Mouse (Mus musculus) embryo, embryonic 11.5 days (tissue): ENCODE measurements around the gene Mgat4a.

Experiments
- DNase-seq: peaks from one replicate; pipeline ENCODE4 v3.0.0-alpha.2; 2012; ENCODE audit warnings: low read depth, low spot score

Mgat4a gene

DNA sequence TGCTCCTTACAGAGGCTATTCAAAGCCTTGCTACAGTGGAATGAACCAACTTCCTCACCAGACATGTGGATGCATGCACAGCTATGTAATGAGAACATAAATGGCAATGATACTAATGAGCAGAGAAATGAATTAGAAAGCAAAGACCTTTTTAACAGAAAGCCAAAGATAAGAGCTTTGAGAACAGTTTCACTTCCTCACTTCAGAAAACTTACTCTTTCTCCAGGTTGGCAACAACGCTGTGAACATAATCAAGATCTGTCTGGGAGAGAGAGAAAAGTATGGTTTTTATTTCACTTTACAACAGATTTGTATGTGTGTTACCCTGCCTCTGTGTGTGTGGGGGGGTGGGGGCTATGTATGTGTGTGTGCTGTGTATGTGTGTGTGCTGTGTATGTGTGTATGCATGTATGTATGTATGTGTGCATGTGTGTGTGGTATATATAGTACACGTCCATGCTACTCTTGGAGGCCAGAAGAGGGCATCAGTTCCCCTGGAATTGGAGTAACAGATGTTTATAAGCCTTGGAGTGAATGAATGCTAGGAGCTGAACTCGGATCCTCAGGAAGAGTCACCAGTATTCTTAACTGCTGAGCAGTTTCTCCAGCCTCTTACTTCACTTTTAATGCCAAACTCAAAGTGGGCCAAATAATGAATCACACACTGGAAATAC, 74.4 kb downstream of the Mgat4a start:
- no peak for DNase-seq

DNA sequence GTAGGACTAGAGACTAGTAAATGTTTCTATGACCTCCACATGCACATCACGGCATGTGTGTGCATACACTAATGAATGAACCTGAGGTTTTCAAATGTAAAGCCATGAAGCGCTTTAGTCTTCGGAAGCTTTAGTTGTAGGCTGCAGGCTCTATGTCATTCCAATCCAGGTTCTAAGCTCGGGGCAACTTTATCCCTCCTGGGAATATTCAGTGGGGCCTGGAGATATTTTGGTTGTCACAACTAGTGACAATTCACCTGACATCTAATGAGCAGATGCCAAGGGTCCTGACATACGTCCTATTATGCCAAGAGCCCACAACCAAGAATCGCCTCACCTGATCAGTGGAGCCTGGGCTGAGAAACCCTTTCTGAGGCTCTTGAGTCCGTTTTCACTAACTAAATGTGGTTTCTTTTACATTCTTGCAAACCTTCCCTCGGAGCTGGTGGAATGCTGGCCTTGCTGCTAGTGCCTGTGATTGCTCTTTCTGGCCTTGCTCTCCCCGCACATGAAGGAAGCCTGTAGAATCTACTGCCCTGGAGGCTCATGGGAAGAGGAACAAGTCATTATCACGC, 75.9 kb downstream of the Mgat4a start:
- no peak for DNase-seq

- DNase-seq: no peak
Observed at GRCm38 (mm10) chr1:37457546-37457945, 83.3 kb downstream of the Mgat4a start.

GRCm38 (mm10) chr1:37451270-37451669, 89.5 kb downstream of the Mgat4a start:
- no peak for DNase-seq

- no peak for DNase-seq
Observed at GRCm38 (mm10) chr1:37448361-37449095, 92.3 kb downstream of the Mgat4a start.

- no peak for DNase-seq
Observed at GRCm38 (mm10) chr1:37442848-37443835, 97.7 kb downstream of the Mgat4a start.

DNA sequence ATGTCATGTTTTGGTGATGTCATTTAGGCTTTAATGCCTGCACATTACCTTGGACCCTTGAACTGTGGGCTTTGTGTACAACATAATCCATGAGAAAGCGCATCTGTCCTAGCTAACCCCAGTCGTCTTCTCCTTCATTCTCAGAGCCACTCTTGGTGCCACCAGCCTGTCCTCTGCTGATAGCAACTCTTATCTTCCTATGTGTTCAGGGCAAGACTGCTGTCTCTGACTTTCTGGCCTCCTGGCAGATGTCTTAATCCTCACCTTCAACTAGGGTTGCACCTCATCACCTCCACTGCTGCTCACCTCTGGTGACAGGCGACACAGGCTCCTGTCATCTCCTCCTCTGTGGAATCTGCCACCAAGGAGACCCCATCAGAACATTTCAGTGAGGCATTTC, 104.4 kb downstream of the Mgat4a start:
- DNase-seq: no peak

GRCm38 (mm10) chr1:37430297-37430840, 110.4 kb downstream of the Mgat4a start:
- no peak for DNase-seq

DNA sequence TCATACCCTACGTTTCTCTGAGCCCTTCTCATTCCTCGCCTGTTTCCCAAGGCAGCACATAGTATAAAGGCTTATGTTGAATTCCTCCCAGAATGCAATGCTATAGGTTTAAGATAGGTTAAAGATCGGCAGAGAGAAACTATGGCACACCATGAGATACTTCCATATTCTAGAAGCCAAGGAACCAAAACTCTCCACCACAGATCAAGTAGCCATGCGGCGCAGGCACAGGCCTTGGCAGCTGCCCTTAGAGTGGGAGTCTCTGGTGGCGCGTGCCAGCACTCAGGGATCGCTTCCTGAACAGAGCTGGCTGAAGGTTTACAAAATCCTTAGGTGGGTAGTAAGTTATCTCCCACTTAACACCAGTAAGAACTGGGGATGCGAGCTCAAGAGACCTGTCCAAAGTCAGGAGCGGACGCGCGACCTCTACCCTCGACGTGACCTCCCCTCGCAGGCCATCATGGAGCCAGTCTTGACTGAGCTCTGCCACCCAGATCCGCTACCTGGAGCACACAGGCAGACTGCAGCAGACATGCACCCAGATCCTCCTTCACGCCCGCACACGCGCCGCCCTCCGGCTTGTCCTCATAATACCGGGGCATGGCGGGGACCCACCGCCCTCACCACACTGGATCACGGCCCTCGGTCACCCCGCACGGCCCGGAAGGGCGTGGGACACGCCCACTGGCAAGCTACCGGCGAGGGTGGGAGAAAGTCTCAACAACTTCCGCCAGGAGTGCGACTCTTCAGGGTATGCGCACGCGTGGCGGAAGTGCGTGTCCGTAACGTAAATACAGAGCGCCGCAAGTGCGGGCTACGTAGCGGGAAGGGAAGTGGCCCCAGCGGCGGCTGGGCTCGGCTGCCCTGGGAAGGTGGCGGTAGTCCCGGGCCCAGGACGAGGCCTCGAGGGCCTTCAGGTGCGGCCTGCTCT, 111.2 kb downstream of the Mgat4a start, which contains the start of the genes Coa5 and Unc50:
Gene Coa5 (minus strand): TSS at position 738 of the 931 bp plus-strand sequence.
Gene Unc50 (plus strand): TSS at position 774 of the 931 bp plus-strand sequence.
- peak; percentile 89 for DNase-seq

GRCm38 (mm10) chr1:37428911-37429310, 111.9 kb downstream of the Mgat4a start:
- no peak for DNase-seq

GRCm38 (mm10) chr1:37427144-37427875, 113.5 kb downstream of the Mgat4a start:
- no peak for DNase-seq

GRCm38 (mm10) chr1:37419420-37419819, 121.4 kb downstream of the Mgat4a start:
- DNase-seq: no peak

GRCm38 (mm10) chr1:37415394-37415793, 125.4 kb downstream of the Mgat4a start:
- no peak for DNase-seq

- no peak for DNase-seq
Observed at GRCm38 (mm10) chr1:37409647-37410046, 131.2 kb downstream of the Mgat4a start.

DNA sequence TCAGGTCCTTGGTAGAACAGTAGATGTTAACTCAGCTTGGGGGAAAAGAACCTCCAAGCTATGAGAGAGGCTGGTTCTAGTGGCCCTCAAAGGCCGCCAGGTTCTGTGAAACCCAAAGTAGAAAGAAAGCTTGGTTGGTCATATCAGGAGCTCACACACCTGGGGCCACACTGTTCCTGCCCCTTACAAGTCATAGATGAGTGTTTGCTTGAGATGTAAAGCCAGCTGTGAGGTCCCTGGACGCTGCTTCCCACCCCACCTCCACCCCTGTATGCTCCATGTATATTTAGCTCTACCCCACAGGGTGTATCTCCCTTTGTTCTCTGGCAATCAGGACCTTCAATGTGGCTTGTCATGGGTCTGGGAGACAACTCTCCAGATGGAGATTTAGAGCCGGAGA, 132.1 kb downstream of the Mgat4a start:
- DNase-seq: no peak

GRCm38 (mm10) chr1:37408059-37408458, 132.8 kb downstream of the Mgat4a start:
- no peak for DNase-seq

DNA sequence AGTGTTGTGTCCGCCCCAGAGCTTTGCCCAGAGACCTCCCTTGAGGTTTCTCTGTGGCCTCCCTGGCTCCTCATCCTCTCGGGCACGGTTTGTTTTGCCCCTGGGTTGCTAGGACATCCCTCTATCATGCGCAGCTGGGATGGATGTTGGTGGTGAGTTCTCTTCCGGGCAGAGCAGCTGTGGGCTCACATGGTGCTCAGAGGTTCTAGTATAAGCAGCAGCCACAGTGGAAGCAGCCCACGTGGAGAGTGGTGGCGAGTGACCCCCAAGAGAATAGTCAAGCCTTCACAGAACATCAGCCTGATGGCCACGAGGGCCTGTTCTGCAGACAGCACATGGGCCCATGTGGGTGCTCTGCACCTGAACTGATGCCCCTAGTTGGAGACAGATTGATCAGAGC, 133.6 kb downstream of the Mgat4a start:
- no peak for DNase-seq

DNA sequence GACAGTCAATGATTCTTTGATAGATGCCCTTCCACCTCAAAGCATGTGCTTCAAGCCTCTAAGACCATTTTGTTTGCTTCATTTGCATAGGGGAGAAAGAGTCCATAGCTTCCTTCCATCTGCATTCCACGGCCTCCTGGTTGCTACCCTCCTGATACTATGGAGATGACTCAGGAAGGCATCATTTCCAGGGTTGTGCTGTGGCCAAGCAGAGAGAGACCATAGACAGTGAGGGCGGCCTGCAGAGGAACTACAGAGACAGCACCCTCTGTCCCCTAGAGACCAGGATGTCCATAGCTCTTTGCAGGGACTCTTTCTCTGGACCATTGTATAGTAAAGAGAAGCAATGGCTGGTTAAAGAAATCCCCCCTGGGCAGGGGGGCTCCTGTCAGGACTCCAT, 135.7 kb downstream of the Mgat4a start:
- no peak for DNase-seq

- peak; percentile 48 for DNase-seq
Observed at GRCm38 (mm10) chr1:37401687-37402086, 139.1 kb downstream of the Mgat4a start.
